Mouse (Mus musculus) CD4-positive helper T cell, adult 2 months (primary cell): Measurements from ENCODE around the gene Kcnq2.
A peak's percentile ranks its signal among the peaks of the same experiment; 100 is the strongest.

Experiments
- DNase-seq: peaks from one replicate; pipeline ENCODE4 v3.0.0-alpha.2; 2012; ENCODE audit warnings: low read depth, missing footprints, low spot score

Kcnq2 gene

DNA sequence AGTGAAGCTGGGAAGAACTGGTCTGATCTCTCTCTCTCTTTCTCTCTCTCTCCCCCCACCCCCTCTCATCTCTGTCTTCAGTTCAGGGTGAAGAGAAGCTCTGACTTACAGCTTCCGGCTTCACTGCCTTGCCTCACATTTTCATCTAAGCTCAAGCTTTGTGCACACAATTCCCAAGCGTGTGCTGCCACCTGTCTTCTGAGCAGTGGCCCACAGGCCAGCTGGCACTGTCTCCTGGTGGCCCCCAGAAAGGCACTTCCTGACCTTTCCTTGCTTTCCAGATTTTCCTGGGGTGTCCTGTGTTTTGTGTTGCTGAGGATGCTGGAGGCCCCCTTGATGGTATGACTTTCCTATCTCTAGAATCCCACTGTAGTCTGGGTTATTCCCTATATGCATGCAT, 31.0 kb downstream of the Kcnq2 start:
- no peak for DNase-seq

DNA sequence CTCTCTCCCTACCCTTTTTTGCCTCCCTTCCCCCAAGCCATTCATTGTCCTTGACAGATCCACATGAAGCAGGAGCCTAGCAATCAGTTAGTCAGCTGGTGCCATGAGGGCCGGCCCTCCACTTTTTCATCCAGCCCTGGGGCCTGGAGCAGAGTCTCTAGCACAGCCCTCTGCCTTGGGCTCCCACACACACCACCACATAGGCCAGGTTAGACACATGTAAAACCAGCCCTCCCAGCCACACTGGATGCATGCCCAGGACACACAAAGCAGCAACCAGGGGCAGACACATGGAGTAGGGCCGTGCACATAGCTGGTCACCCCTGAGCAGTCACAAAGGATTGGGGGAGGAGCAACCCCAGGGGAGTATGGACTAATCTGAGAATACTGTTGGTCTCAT, 32.9 kb downstream of the Kcnq2 start:
- DNase-seq = no peak

DNA sequence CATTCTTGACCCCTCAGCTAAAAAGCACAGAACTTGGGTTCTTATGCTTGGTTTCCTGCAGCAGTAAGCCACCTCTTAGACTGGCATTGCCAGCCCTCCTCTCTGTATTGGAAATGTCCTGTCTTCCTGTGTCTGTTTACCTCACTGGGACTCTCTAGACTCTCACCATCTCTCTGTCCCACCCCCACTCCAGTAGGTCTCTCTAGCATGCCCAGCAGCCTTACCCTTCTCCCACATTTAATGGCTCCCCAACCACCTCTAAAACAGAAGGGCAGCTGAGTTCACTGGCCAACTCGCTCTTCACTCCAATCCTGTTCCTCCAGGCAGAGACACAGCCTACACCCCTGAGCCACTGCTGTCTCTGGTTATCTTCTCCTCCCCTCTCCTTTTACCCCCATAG, 33.5 kb downstream of the Kcnq2 start:
- no peak for DNase-seq

DNA sequence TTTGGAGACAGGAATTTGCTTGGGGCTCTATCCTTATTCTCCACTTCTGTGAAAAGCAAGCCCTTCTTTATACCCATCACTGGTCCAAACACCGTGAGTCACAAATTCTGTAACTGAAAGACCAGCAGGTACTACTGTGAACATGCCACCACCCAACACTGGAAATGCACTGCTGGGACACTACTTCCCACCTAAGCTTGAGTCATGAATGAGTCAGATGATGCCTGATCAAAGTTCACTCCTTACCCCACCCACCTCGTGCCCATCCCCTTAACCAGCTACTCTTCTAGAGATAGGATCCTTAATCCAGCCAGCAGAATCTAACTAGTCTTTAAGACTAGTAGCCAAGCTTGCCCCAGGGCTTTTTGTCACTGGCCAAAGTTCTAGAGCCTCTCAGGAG, 35.0 kb downstream of the Kcnq2 start:
- DNase-seq = no peak

DNA sequence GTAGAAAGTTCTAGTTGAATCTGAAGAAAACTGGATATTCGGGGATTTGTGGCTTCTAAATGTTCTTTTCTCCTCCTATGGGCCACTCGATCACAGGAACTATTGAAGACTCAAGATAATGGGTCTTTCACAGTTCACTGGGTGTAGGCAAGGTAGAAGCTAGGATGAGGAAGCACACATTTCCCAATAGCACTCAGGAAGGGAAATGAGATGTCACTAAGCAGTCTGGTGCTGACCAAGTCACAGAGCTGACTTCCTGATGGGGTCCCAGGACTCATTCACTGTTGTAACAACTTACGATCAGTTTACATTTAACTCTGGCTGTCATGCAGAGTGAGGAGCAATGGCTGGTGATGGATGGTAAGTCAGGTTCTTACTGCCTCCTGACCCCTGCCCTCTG, 45.0 kb downstream of the Kcnq2 start:
- no peak for DNase-seq

DNA sequence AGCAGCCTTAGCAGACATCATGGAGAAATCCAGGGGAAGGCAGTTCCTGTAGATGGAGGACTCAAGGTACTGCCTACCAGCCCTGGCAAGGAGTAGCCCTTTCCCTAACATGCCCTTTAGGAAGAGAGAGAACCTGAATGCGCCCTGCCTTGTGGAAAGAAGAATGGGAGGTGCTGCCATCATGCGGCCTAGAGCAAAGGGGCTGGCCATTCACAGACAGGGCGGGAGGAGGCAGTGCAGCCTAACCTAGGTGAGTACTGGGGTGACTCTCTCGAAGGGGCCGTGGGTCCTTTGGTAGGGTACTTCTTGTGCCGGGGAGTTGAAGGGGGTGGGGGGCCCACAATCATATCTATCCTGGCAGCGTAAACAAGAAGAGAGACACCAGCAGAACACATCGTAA, 50.1 kb downstream of the Kcnq2 start:
- no peak for DNase-seq

DNA sequence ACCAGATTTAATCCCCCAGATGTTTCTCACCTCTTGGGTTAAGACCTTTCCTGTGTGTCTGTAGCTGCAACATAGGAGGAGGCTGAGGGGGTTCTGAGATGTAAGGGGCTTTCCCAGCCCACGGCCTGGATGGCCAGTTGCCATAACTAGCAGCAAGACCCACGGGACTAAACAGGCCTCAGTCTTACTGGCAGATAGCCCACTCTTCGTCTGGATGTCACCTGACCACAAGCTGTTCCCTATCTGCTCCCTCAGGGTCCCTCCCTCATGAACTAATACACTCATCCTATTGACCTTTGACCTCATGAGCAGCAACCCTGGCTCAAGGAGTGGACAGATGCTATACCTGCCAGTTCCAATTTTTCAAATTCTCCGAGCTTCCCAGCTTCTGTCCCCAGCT, 51.2 kb downstream of the Kcnq2 start:
- DNase-seq = no peak

DNA sequence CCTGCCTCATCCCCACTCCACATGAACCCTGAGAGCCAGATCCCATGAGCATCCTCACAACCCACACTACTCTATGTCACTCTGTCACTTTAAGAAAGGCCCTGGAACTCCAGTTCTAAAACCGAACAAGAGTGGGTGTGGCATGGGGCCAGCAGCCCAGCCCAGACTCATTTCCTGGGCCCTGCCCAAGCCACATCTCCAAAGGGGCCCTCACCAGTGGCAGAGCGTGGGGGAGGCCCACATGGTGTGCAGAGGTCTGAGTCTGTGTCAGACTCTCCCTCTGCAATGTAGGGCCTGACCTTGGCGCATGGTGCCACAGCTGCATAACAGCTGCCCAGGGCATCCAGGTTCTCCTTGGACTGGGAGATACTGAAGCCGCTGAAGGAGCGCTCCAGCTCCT, 54.2 kb downstream of the Kcnq2 start:
- DNase-seq = no peak

DNA sequence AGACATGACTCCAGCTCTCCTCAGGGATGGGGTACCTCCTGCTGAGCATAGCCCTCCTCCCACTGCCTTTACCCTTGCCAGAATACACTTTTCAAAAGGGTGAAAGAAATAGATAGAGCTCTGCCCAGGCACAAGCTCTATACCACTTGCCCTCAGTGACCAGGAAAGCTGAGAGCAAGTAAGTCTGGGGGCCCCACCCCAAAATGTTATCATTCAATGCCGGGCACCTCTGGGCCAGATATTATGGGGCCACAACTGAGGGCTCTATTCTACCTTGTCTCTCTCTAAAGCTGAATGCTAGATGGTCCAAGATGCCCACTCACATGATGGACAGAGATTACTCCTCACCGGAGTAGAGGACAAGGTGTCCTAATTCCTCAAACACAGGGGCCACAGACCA, 55.6 kb downstream of the Kcnq2 start:
- DNase-seq = no peak

DNA sequence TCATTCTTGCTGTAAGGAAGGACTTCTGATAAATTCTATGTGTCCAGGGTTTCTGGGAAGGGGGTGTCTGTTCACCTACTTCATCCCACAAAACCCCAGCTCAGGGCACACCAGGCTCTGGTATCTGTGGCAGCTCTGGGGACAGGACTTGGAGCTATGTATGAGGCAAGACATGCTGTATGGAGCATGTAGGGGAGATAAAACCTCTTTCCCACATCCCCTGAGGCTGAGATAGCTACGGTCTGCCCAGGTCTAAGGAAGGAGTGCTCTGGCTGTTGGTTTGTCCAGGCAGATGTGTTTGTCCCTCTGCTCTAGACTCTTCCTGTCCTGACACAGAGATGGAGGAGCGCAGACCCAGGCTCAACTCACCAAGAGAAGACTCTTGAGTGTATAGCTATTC, 56.2 kb downstream of the Kcnq2 start:
- no peak for DNase-seq

DNA sequence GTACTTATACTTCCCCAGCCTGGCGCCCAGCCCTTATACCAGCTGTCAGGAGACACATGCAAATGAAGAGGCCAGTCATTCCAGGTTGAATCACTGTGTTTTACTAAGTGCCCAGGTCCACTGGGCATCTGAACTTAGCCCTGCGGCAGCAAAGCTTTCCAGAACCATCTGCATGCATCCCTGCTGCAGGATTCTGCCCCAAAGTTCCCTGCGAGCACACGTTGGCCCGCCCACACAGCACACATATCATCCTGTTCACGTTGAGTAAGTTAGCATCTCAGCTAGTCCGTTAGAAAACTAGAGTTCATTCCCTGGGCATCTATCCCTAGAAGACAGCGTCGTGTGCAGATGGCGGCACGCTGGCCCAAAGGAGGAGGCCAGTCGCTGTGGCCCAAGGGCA, 59.6 kb downstream of the Kcnq2 start:
- DNase-seq = no peak

DNA sequence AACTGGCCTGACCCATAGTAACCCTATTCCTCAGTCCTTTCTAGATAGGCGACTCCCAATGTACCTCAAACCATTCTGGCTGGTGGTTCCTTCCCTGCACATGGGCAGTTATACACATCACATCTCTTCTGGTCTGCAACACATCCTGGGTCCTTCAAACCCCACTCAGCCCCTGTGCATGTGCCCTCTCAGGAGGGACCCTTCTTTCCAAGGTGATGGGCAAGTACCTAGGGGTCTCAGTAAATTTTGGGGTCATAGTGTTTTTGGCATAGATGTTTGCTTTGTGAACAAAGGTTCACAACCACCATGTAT, 62.7 kb downstream of the Kcnq2 start:
- no peak for DNase-seq

DNA sequence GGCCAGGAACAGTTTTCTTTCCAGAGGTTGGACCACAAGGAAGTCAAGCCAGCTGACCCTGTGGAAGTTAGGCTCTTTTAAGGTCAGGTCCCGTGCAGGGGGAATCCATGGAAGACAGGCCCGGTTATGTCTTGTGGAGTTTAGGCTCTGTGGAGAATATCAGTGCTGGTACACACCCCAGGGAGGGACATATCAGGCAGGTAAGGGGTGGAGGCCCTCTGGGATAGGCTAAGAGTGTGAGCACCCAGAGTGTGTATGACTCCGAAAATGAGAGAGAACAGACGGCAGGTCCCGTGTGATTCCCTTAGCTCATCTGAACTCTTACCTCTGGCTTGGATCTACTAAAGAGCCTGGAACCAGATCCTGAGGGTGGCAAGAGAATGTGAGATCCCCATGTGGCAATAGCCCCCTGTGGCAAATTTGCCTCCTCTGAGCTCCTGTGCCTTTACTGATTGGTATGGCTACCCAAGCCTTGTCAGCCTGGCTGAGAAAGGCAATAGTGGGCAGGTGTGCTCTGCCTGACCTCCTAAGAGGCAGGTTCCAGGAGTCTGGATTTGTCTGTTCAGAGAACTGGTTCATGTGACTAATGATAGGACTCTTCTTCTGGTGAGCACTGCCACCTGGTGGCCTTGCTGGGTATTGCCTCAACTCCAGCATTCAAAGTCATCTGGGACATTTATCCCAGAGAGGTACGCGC, 63.2 kb downstream of the Kcnq2 start:
- peak; percentile 60 for DNase-seq

DNA sequence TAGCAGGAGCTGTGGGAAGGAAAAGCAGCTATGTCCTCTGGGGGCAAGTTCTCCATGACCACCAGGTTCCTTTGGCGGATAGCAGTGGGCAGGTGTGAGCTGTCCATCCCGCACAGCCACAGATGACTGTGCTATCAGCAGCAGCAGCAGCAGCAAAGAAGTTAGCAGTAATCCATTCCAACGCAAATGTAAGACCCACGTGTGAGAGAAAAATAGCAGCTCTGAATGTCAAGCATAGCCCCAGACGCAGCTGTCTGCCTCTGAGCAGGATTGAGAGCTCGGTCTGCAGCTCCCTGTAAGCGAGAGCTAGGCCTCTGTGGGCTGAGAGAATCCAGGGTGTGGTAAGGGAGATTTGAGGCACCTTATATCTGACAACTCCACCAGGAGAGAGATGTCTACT, 65.0 kb downstream of the Kcnq2 start:
- no peak for DNase-seq

DNA sequence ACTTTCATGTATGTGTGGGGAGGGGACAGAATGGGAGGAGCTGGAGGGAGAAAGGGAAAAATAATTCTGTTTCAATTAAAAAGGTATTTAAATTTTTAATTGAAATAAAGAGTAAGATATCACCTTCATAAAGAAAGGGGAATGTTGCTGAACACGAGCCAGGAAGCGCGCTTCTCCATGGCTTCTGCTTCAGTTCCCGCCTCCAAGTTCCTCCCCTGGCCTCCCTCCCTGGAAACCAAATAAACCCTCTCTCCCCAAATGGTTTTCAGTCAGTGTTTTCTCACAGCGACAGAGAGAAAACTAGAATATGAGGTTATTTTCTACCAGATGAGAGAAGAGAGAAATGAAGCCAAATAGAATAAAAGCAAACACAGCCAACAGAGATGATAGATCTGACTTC, 66.6 kb downstream of the Kcnq2 start:
- DNase-seq = no peak

DNA sequence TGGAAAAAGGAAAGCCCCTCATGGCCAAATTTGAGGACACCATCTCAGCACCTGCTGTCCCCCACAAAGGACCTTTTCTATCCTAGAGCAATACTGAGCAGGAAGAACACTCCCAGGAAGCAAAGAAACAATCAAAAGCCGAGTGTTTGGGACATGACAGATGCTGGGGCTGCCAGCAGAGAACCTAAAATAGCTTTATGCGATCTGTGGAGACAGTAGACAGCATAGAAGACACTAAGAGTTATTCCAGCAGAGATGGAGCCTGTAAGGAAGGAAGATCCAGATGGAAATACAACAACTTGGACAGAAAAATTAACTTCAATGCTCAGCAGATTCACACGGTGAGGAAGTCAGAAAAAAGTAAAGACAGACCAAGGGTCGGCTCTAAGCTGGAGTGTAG, 69.3 kb downstream of the Kcnq2 start:
- no peak for DNase-seq

DNA sequence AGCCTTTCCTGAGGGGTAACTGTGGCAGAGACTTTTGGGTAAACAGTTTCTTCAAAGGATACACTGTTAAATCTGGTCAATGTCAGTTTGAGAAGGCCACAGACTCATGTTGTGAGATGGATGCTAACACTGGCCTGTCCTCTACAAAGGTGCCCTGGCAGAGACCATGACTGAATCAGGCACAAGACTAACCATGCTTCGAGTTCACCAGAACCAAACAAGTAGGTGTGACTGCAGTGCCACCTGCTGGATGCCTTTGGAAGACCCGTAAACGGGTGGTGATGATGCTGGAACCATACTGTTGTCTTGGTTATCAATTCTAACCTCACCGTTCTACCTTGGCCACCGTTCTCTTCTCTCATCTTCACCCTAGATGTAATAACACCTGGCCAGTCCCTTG, 75.0 kb downstream of the Kcnq2 start:
- peak; percentile 43 for DNase-seq

DNA sequence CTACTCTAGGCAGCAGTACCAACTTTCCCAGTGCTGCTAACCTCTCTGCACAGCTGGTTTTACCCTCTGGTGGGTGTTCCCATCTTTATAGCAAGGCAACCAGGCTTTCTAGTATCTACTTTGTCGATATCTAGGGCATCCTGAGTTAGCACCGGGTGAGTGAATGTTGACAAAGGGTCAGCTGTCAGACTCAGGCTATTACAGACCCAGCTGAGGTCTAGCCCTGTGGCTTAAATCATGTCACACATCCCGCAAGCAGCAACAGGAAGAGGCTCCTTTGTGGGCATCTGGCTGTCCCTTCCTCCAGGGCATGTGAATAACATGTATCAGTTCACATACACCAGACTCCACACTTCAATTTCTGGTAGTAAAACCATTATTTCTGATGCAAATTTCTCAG, 76.9 kb downstream of the Kcnq2 start:
- DNase-seq = no peak

DNA sequence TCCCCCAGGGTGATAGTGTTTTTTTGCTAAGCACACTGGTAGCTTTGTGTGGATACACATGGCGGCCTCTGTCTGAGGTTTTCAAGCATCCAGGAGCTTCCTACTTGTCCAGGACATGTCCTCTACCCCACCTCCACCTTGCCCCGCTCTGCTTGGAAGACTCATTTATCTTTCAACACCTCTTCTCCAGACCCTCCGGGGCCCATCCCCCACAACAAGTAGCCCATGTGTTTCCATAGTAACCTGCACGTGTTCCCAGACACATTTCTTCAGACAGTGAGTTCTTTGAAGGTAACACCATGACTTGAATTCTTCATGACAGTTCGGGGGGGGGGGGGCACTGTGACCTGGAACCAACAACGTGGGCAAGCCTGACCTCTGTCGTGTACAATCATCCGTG, 77.8 kb downstream of the Kcnq2 start:
- DNase-seq = no peak

DNA sequence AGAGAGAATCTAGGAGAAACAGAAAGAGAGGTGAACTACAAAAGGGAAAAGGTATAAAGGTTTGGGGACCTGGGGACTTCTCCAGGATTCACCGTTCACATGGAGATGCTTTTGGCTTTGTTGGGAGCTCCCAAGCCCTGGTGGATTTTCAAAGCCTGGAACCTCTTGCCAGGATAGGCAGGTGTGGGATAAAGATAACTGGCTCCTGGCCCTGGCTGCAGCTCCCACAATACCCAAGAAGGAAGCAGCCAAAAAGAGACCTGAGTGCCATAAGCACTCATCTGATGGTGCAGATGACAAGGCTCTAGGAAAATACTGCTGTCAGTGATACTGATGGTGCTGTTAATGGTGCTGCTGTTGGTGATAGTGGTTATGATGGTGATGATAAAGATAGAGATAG, 82.9 kb downstream of the Kcnq2 start:
- no peak for DNase-seq

DNA sequence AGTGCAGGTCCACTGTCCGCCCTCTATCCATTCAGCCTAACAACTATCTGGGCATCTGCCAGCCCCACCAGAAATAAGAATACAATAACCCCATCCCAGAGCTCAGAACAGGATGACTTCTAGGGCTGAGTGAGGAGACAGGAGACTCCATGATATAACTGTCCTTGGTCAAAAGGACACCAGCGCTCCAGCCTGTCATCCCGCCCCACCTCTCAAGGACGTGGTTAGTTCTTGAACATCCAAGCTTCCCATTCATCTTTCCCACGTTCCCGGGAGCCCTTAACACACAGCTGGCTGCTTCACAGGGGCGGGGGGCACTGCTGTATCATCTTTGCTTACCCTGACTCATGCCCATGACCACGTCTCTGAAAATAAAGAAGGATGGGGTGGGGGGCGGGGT, 86.1 kb downstream of the Kcnq2 start:
- DNase-seq = no peak

DNA sequence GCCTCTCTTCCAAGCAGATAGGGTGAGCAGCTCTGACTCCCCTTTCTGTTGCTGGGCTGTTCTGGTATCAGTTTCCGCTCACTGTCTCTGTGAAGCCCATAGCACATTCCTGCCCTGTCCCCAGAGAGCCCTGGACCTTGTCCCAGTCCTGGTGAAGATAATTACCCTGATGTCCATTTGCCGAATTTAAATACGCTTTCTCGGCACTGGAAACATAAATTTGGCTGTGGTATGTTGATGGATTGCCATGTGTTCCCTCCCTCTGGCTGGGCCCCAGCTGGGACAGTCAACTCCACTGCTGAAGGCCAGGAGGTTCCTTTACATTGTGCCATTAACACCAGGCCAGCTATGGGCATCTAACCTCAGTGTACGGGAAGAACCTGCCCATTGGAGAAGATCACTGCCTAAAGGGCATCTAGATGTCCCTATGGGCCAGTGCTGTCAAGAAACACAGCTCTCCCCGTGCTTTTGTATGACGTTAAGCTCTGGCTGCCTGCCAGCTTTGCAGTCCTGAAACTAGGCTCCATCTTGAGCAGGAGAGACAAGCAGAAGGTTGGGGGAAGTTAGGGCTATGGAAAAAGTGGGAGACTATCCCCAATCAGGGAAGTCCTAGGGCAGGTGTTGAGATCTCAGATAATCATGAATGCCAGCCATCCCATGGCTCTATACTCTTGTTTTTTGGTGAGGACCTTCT, 86.7 kb downstream of the Kcnq2 start:
- no peak for DNase-seq

DNA sequence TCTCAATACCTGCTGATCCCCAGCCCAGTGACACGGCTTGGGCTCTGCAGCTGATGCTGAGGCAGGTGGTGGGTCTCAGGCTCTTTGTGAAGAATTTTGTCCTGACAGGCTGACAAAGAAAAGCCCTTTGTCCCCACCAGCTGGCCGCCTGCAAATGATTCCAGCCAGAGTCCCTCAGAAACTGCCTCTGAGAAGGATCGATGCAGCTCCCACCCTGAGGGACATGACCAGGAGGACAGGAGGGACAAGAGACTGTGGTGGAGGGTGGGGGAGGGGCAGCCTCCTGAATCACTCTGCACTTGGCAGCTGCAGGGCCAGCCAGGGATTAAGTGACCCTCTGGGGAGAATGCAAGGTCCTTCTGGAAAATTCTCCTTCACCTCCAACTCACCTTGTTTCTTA, 91.1 kb downstream of the Kcnq2 start:
- DNase-seq = no peak

DNA sequence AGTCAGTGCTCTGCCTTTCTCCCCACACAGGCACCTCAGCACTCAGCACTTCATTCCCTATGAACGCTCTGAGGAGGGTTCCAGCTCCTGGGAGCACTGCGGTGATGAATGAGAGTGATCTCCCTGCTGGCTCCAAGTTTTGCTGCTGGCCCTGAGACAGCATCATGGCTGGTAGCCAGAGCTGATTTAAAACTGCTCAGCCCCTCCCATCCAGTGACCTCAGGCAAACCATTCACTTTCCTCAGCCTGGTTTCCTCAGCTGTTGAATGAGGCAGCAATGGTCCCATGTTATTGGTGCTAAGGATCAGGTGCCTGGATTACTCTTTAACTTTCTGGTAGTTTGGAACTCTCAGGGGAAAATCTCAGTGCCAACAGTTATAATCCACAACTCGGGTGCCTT, 91.7 kb downstream of the Kcnq2 start, which contains the start of gene Chrna4:
Gene Chrna4 (minus strand): TSS at position 110 of the 400 bp plus-strand sequence.
- no peak for DNase-seq
